Comparison of ENCODE assay signal across 23 mouse cellular contexts in genomic region chr19:22780192-22780843, GRCm38 (mm10).
DNase-seq lines count a peak whose midpoint lies in the region; ATAC-seq lines count a peak whose summit lies in the region.
"Had no signal": no experiment of that assay in that cellular context is flagged by ENCODE, and none has a peak within 500 bp of the region (broad histone marks: within the 10 kb centered on the region; RNA-seq: fewer than 3 reads in every experiment).

No protein-coding gene starts in this region.

- H3K4me3 ChIP-seq in embryonic facial prominence, embryonic 14.5 days (ENCODE audit: low read depth, low read length): no peak overlapping the region
- no peak overlapping the region for H3K4me3 ChIP-seq in embryonic facial prominence, embryonic 10.5 days
- H3K4me3 ChIP-seq: embryonic facial prominence, embryonic 13.5 days; hindbrain, embryonic 12.5 days had no signal

- no peak overlapping the region for H3K4me2 ChIP-seq in embryonic facial prominence, embryonic 14.5 days (ENCODE audit: low read depth, low read length)
- H3K4me2 ChIP-seq: embryonic facial prominence, embryonic 13.5 days; hindbrain, embryonic 12.5 days had no signal

- no peaks in the 10 kb centered on the region for H3K36me3 ChIP-seq in embryonic facial prominence, embryonic 14.5 days (ENCODE audit: control insufficient read depth, insufficient read depth, low read length)
- H3K36me3 ChIP-seq in embryonic facial prominence, embryonic 10.5 days (replicated peaks): no peaks in the 10 kb centered on the region
- H3K36me3 ChIP-seq: embryonic facial prominence, embryonic 13.5 days; G1E; hindbrain, embryonic 12.5 days had no signal

- H3K27me3 ChIP-seq in embryonic facial prominence, embryonic 14.5 days (replicated peaks; ENCODE audit: control insufficient read depth, insufficient read depth, low read length): no peaks in the 10 kb centered on the region
- H3K27me3 ChIP-seq in embryonic facial prominence, embryonic 10.5 days (replicated peaks; ENCODE audit: low read depth, poor library complexity, severe bottlenecking): no peaks in the 10 kb centered on the region
- H3K27me3 ChIP-seq: embryonic facial prominence, embryonic 13.5 days; hindbrain, embryonic 12.5 days had no signal

- no peak overlapping the region for H3K27ac ChIP-seq in embryonic facial prominence, embryonic 14.5 days (replicated peaks; ENCODE audit: low read depth, low read length)
- no peak overlapping the region for H3K27ac ChIP-seq in embryonic facial prominence, embryonic 10.5 days (replicated peaks)
- H3K27ac ChIP-seq: embryonic facial prominence, embryonic 13.5 days; hindbrain, embryonic 12.5 days had no signal

- H3K9me3 ChIP-seq in embryonic facial prominence, embryonic 14.5 days (ENCODE audit: control insufficient read depth, low read length): no peaks in the 10 kb centered on the region
- H3K9me3 ChIP-seq in embryonic facial prominence, embryonic 10.5 days: no peaks in the 10 kb centered on the region
- H3K9me3 ChIP-seq: embryonic facial prominence, embryonic 13.5 days; G1E; hindbrain, embryonic 12.5 days had no signal

- peak; percentile 41; the same call in 1 of the 2 replicates for ATAC-seq in embryonic facial prominence, embryonic 14.5 days (ENCODE audit: low read depth)
- ATAC-seq in frontal cortex, adult (ENCODE audit: low TSS enrichment): peak; percentile 70
- ATAC-seq: CD4-positive, CD25-positive, alpha-beta regulatory T cell, adult 4 months; hindbrain, embryonic 16.5 days; inflammation-experienced regulatory T-cells, adult 6 months had no signal

- no peak overlapping the region for H3K9ac ChIP-seq in embryonic facial prominence, embryonic 14.5 days (ENCODE audit: low read depth, low read length)
- H3K9ac ChIP-seq: embryonic facial prominence, embryonic 13.5 days; hindbrain, embryonic 12.5 days had no signal

- H3K4me1 ChIP-seq in embryonic facial prominence, embryonic 14.5 days (ENCODE audit: control insufficient read depth, insufficient read depth, low read length): no peaks in the 10 kb centered on the region
- no peaks in the 10 kb centered on the region for H3K4me1 ChIP-seq in embryonic facial prominence, embryonic 10.5 days
- H3K4me1 ChIP-seq: embryonic facial prominence, embryonic 13.5 days; hindbrain, embryonic 12.5 days had no signal

- intact Hi-C loops in left cerebral cortex, postnatal 14 days (cut with DNase I): no loop called here
- intact Hi-C loops in left cerebral cortex, postnatal 4 days (cut with DNase I): no loop called here

- WGBS in embryonic facial prominence, embryonic 14.5 days: 67% methylated on average over 7 of the region's 7 CpGs
- WGBS in embryonic facial prominence, embryonic 10.5 days: 77% methylated on average over 7 of the region's 7 CpGs

- DNase-seq in embryonic facial prominence, embryonic 14.5 days (ENCODE audit: low spot score): peak; percentile 39
- no peak for DNase-seq in embryonic facial prominence, embryonic 10.5 days (ENCODE audit: low spot score)
- no peak for DNase-seq in frontal cortex, postnatal 14 days (ENCODE audit: low spot score in 2 of 2)
- peak; percentile 12 to 49 for DNase-seq in left cerebral cortex, postnatal 14 days (ENCODE audit: low spot score in 2 of 2)
- no peak for DNase-seq in left cerebral cortex, postnatal 4 days
- peak; percentile 61 for DNase-seq in telencephalon, adult 2 months (ENCODE audit: low read depth, low spot score)
- DNase-seq: adrenal gland, adult 8-10 months; adrenal gland, postnatal 36 days; B cell, adult 2 months; cerebellum, adult 11-12 months; cerebellum, adult 9-10 months; cerebellum, postnatal 25 days; gastrocnemius, postnatal 36 days; heart, adult 11 months; heart, postnatal 10 days; heart, postnatal 4 days had no signal

Comparison
In these comparisons a context has a peak if more than half of its experiments do, and no peak if none do; other contexts are left out.
1. DNase-seq: peak in embryonic facial prominence, embryonic 14.5 days (single experiment), left cerebral cortex, postnatal 14 days (2 of 2) and telencephalon, adult 2 months (single experiment); none in embryonic facial prominence, embryonic 10.5 days (single experiment), frontal cortex, postnatal 14 days (0 of 2) and left cerebral cortex, postnatal 4 days (single experiment).